In genomic region chr4:117651626-117652101, GRCm38 (mm10) we compare ENCODE assay signal across 10 mouse cellular contexts. TPM values are rescaled to one million over a fixed set of nuclear protein-coding genes. Genes with fewer than 3 reads are reported as not detected.
DNase-seq lines count a peak whose midpoint lies in the region; ATAC-seq lines count a peak whose summit lies in the region.
"Had no signal": no experiment of that assay in that cellular context is flagged by ENCODE, and none has a peak within 500 bp of the region (broad histone marks: within the 10 kb centered on the region; RNA-seq: fewer than 3 reads in every experiment).

No protein-coding gene starts in this region.

- 0 out of 2 replicates have a peak, but pooled peaks cover 4% of the 10 kb centered on the region for H3K36me3 ChIP-seq in forebrain, embryonic 13.5 days (ENCODE audit: poor library complexity, severe bottlenecking)
- H3K36me3 ChIP-seq in limb, embryonic 12.5 days, result peaks cover 17% of the 10 kb centered on the region

- H3K4me1 ChIP-seq in forebrain, embryonic 13.5 days, result peaks cover 89% of the 10 kb centered on the region
- H3K4me1 ChIP-seq in limb, embryonic 12.5 days (replicated peaks), result peaks cover 91% of the 10 kb centered on the region

- no peak overlapping the region for H3K4me2 ChIP-seq in forebrain, embryonic 13.5 days
- H3K4me2 ChIP-seq in limb, embryonic 12.5 days, result no peak overlapping the region
- H3K4me2 ChIP-seq: lung, embryonic 14.5 days had no signal

- DNase-seq in adrenal gland, postnatal 10 days, result peak; percentile 68
- no peak for DNase-seq in adrenal gland, adult 8-10 months
- peak; percentile 44 to 63 for DNase-seq in kidney, postnatal 4 days
- DNase-seq in kidney, postnatal 36 days, result no peak
- DNase-seq in thymus, postnatal 25 days, result no peak
- no peak for DNase-seq in urinary bladder, postnatal 25 days (ENCODE audit: low spot score)
- DNase-seq: lung, embryonic 14.5 days; thymus, adult 2 months had no signal

- no peaks in the 10 kb centered on the region for H3K27me3 ChIP-seq in forebrain, embryonic 13.5 days
- 0 out of 2 replicates have a peak, but pooled peaks cover 4% of the 10 kb centered on the region for H3K27me3 ChIP-seq in limb, embryonic 12.5 days

- no peak overlapping the region for H3K9ac ChIP-seq in forebrain, embryonic 13.5 days
- H3K9ac ChIP-seq in limb, embryonic 12.5 days (replicated peaks), result no peak overlapping the region
- H3K9ac ChIP-seq: lung, embryonic 14.5 days had no signal

- H3K4me3 ChIP-seq in forebrain, embryonic 13.5 days, result no peak overlapping the region
- H3K4me3 ChIP-seq in limb, embryonic 12.5 days (replicated peaks), result no peak overlapping the region

- 8% methylated on average over 8 of the region's 8 CpGs for WGBS in forebrain, embryonic 13.5 days
- 16% methylated on average over 8 of the region's 8 CpGs for WGBS in limb, embryonic 12.5 days

- H3K9me3 ChIP-seq in forebrain, embryonic 13.5 days (replicated peaks), result no peaks in the 10 kb centered on the region
- H3K9me3 ChIP-seq in limb, embryonic 12.5 days, result no peaks in the 10 kb centered on the region

- peak overlapping the region; percentile 60 for H3K27ac ChIP-seq in forebrain, embryonic 13.5 days
- H3K27ac ChIP-seq in limb, embryonic 12.5 days, result peak overlapping the region; percentile 79

- ATAC-seq in forebrain, embryonic 13.5 days, result peak; percentile 54
- ATAC-seq in limb, embryonic 12.5 days (ENCODE audit: insufficient number of reproducible peaks, insufficient read depth, low FRiP score, low TSS enrichment, low read depth), result no peak

RNA-seq across cellular contexts. Expression of gene Dmap1, which starts 30.4 kb away (rescaled TPM):
- 10 to 100 TPM; 25.6 to 29.6 TPM for total RNA-seq in adrenal gland, postnatal 10 days (2021)
- total RNA-seq in adrenal gland, adult 8-10 months (2022), result 10 to 100 TPM; 22.3 to 35.4 (median 31.1) TPM
- 73.6 and 76.7 TPM in 2 replicates for polyA plus RNA-seq in forebrain, embryonic 13.5 days (2015; fragmentation: Nextera tagmentation; extraction: Ambion mirVana)
- 87.0 and 87.5 TPM in 2 replicates for polyA plus RNA-seq in limb, embryonic 12.5 days (2016; fragmentation: Nextera tagmentation; extraction: Ambion mirVana)

Comparison
In these comparisons a context has a peak if more than half of its experiments do, and no peak if none do; other contexts are left out.
1. DNase-seq: peak in adrenal gland, postnatal 10 days (single experiment) and kidney, postnatal 4 days (2 of 2); none in adrenal gland, adult 8-10 months (single experiment), kidney, postnatal 36 days (0 of 2), thymus, postnatal 25 days (single experiment) and urinary bladder, postnatal 25 days (single experiment).